Mouse (Mus musculus) spleen, adult 2 months (tissue): ENCODE results near the gene Tff2.

Source experiments
- CTCF ChIP-seq: fragments of 200-500 bp; IDR thresholded peaks from 2 replicates; pipeline ENCODE4 v1.5.1; 2011; ENCODE audit warnings: mild to moderate bottlenecking, inconsistent platforms; ENCODE audit not compliant: insufficient read depth, insufficient read length, insufficient replicate concordance; ENCODE audit errors: extremely low read depth
- POLR2A ChIP-seq: fragments of 200-500 bp; IDR thresholded peaks from 2 replicates; pipeline ENCODE4 v1.6.1; 2011; ENCODE audit warnings: low read depth, low read length, inconsistent platforms

DNA sequence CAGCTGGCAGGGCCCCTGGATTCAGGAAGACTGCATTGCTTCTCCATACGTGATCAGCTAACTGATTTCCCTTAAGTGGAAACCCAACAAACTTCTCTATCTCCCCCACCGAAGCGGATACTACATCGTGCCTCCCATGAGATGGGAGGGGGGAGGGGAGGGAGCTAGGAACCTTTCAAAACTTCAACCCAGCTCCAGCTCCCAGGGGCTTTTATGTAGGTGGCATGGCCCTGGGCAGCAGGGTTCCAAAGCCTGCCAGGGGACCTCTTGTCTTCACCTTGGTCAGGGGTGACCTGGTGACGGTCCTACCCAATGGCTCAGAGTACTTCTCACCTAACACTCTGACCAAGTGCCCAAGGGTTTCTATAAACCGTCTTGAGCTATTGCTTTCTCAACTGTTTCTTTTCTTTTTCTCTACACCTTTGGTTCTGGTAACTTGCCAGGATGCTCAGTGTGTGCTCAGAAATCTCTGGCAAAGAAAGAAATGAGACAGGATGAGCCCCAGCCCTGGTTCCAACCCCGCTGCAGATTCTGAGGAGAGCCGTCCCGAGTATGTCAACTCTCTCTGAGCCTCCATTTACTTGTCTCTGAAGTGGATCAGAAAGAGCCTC, 15.3 kb downstream of the Tff2 start:
- no peak for TF ChIP-seq CTCF
- TF ChIP-seq POLR2A: no peak
